Mouse (Mus musculus) lung, embryonic 14.5 days (tissue): ENCODE measurements around the gene Srcin1. TPM values are rescaled to one million over a fixed set of nuclear protein-coding genes. Genes with fewer than 3 reads are reported as not detected.

Source experiments
- ATAC-seq: fragments of 200-750 bp; cut with Nextera tagmentation; 2 replicates; pipeline ENCODE4 v1.8.0; 2017; ENCODE audit warnings: mild to moderate bottlenecking, moderate TSS enrichment, moderate library complexity; ENCODE audit not compliant: insufficient read depth
- DNase-seq: peaks from one replicate; pipeline ENCODE4 v3.0.0-alpha.2; 2015
- H3K27ac ChIP-seq: fragments of 300-500 bp; sonication (generic); 2 replicates; pipeline ENCODE4 v1.5.1; 2014; ENCODE audit warnings: low read depth, mild to moderate bottlenecking, moderate library complexity
- H3K27me3 ChIP-seq: fragments of 300-500 bp; sonication (generic); 2 replicates; pipeline ENCODE4 v1.6.1; 2014; ENCODE audit warnings: low read length, control low read depth; ENCODE audit not compliant: insufficient read depth
- H3K36me3 ChIP-seq: fragments of 300-500 bp; sonication (generic); 2 replicates; pipeline ENCODE4 v1.6.1; 2014; ENCODE audit warnings: control low read depth; ENCODE audit not compliant: insufficient read depth
- H3K4me1 ChIP-seq: fragments of 300-500 bp; sonication (generic); 2 replicates; pipeline ENCODE4 v1.6.1; 2014; ENCODE audit warnings: antibody characterized with exemption, control low read depth; ENCODE audit not compliant: insufficient read depth
- H3K4me2 ChIP-seq: fragments of 300-500 bp; sonication (generic); 2 replicates; pipeline ENCODE4 v1.6.1; 2014; ENCODE audit warnings: mild to moderate bottlenecking
- H3K4me3 ChIP-seq: fragments of 300-500 bp; sonication (generic); 2 replicates; pipeline ENCODE4 v1.5.1; 2014; ENCODE audit warnings: low read depth, low read length
- H3K9ac ChIP-seq: fragments of 300-500 bp; sonication (generic); 2 replicates; pipeline ENCODE4 v1.6.1; 2014
- H3K9me3 ChIP-seq: fragments of 300-500 bp; sonication (generic); 2 replicates; pipeline ENCODE4 v1.6.1; 2016; ENCODE audit warnings: low read depth, low read length, control low read depth
- CTCF ChIP-seq: IDR thresholded peaks from 2 replicates; pipeline ENCODE4 v1.5.1; 2016; ENCODE audit warnings: antibody characterized with exemption, low read depth
- WGBS: fragments of 180-500 bp; shearing (Covaris S2); extraction: QIAGEN DNeasy Blood & Tissue Kit; methylation state at CpG from one replicate; pipeline ENCODE4 v1.1.7; 2014; 5-methylcytosine and 5-hydroxymethylcytosine counted together
- polyA plus RNA-seq: library from polyadenylated mRNA; unstranded; fragments of >200 nt; fragmentation: Nextera tagmentation; extraction: Ambion mirVana; gene quantifications from 2 replicates; pipeline ENCODE4 v1.2.1, GENCODE M21; 2014

Gene Srcin1
- polyA plus RNA-seq, 1 experiment from 2014 or later = 0.68 TPM

DNA sequence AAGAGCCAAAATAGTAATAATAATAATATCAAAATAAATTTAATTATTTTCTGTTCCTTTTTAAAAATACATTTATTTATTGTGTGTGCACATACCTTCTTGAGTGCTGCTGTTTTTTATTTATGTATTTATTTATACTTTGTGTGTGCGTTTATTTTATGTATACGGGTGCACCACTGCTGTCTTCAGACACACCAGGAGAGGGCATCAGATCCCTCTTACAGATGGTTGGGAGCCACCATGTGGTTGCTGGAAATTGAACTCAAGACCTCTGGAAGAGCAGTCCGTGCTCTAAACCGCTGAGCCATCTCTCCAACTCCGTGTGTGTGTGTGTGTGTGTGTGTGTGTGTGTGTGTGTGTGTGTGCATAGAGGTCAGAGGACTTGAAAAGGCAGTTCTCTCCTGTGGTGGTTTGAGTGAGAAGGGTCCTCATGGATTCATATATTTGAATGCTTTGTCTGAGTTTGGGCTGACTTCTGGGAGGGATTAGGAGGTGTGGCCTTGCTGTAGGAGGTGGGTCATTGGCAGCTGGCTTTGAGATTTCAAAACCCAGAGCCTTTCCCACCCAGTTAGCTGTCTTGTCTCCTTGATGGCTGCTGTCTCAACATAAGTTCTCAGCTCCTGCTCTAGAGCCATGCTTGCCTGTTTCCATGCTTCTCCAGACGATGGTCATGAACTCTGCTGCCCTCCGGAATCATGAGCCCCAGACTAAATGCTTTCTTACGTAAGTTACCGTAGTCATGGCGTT is 22.1 kb upstream of the Srcin1 start:
- H3K9ac ChIP-seq = no peak overlapping the region
- H3K4me2 ChIP-seq = no peak overlapping the region
- H3K27ac ChIP-seq = no peak overlapping the region
- 66% methylated on average over 10 of the region's 10 CpGs for WGBS
- no peak overlapping the region for H3K4me3 ChIP-seq
- ATAC-seq (no peak), DNase-seq (no peak)
- no peaks in the 10 kb centered on the region for H3K4me1 ChIP-seq
- H3K9me3 ChIP-seq = no peaks in the 10 kb centered on the region
- no peaks in the 10 kb centered on the region for H3K36me3 ChIP-seq
- no peak for TF ChIP-seq CTCF
- no peaks in the 10 kb centered on the region for H3K27me3 ChIP-seq

DNA sequence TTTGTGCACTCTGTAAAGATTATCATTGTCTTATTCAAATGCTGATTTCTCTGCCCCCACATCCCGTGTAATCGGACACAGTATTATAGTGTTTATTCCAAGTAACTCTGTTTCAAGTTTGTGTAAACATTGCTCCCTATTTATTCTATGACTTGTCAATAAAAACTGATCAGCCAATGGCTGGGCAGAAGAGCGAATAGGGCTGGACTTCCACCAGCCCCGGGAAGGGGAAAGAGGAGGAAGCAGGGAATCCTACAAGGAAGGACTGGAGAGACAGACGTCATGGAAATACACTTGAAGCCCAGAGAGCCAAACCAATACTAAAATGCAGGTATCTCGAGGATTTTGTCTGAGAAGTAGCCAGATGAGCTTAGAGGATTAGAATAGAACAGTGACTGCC is 18.1 kb upstream of the Srcin1 start:
- no peak for TF ChIP-seq CTCF
- Histone ChIP-seq H3K27ac (no peak overlapping the region), H3K36me3 (no peaks in the 10 kb centered on the region), H3K4me1 (peaks cover 2% of the 10 kb centered on the region; the same call in 1 of the 2 replicates), H3K4me2 (peak overlapping the region; percentile 20; the same call in 1 of the 2 replicates), H3K9me3 (no peaks in the 10 kb centered on the region), H3K9ac (no peak overlapping the region), H3K4me3 (peak overlapping the region; percentile 2; the same call in 1 of the 2 replicates), H3K27me3 (no peaks in the 10 kb centered on the region)
- 30% methylated on average over 6 of the region's 6 CpGs for WGBS
- DNase-seq (peak; percentile 55), ATAC-seq (peak; percentile 60; the same call in 1 of the 2 replicates)

DNA sequence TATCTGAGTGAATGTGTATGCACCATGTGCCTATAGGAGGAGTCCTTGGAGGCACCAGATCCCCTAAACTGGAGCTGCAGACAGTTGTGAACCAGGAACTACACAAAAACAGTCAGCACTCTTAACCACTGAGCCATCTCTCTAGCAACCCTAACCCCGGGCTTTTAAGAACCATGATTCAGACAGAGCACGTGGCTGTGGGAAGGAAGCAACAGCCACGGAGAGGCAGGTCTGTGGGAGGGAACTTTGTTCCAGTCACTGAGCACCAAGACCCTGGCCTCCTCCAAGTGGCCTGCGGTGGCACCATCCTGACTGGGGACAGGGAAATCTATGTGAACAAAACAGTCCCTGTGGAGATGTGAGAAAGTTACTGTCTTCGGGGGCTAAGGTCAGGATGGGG is 15.9 kb upstream of the Srcin1 start:
- Histone ChIP-seq H3K4me3 (no peak overlapping the region), H3K9ac (no peak overlapping the region), H3K4me2 (no peak overlapping the region), H3K27ac (no peak overlapping the region), H3K36me3 (no peaks in the 10 kb centered on the region), H3K27me3 (no peaks in the 10 kb centered on the region), H3K9me3 (no peaks in the 10 kb centered on the region), H3K4me1 (peaks cover 3% of the 10 kb centered on the region; the same call in 1 of the 2 replicates)
- ATAC-seq (no peak), DNase-seq (no peak)
- WGBS = 56% methylated on average over 5 of the region's 5 CpGs
- no peak for TF ChIP-seq CTCF

GRCm38 (mm10) chr11:97590227-97590960 is 14.4 kb upstream of the Srcin1 start:
- Histone ChIP-seq H3K4me1 (peaks cover 6% of the 10 kb centered on the region; the same call in 1 of the 2 replicates), H3K9me3 (no peaks in the 10 kb centered on the region), H3K4me3 (no peak overlapping the region), H3K4me2 (no peak overlapping the region), H3K27ac (no peak overlapping the region), H3K27me3 (no peaks in the 10 kb centered on the region), H3K36me3 (no peaks in the 10 kb centered on the region), H3K9ac (no peak overlapping the region)
- TF ChIP-seq CTCF = no peak
- ATAC-seq (no peak), DNase-seq (no peak)
- 39% methylated on average over 24 of the region's 24 CpGs for WGBS

DNA sequence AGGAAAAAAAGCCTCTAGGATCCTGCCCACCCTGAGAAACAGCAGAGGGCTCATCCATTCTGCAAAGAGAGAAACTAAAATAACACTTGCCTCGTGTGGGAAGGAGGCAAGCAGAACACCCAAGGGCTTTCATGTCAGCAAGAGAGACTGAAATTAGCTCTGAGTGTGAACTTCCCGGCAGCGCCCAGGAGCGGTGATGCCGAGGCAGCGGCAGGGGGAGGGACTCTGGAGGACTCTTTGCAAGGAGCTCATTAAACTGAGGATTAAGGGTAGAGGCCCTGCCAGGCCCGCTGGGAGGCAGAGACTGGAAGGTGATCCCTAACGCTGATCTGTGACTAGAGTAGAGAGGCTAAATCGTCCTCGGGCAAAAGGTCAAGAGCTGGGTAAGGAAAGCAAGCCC is 13.2 kb upstream of the Srcin1 start:
- WGBS = 9% methylated on average over 10 of the region's 10 CpGs

DNA sequence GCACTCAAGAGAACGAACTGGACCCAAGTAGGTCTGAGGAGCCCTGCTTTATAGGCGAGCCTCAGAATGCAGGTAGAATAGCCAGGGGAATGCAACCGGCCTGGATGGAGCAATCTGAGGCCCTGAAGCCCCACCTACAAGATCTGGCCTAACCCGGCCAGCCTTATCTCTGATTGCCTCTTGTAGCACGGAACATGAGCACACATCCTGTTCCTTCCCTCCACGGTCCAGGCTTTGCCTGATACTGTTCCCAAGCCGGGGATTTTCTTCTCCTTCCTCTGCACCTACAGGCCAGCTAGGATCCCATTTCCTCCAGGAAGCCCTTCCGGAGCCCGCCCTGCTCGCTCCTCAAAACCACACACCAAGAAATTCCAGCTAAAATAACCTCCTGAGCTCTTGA is 9.9 kb upstream of the Srcin1 start:
- H3K27ac ChIP-seq = no peak overlapping the region
- no peaks in the 10 kb centered on the region for H3K36me3 ChIP-seq
- H3K27me3 ChIP-seq = no peaks in the 10 kb centered on the region
- DNase-seq (peak; percentile 68), ATAC-seq (peak; percentile 70; the same call in 1 of the 2 replicates)
- no peak overlapping the region for H3K4me2 ChIP-seq
- H3K4me3 ChIP-seq = no peak overlapping the region
- no peak overlapping the region for H3K9ac ChIP-seq
- no peak for TF ChIP-seq CTCF
- peaks cover 6% of the 10 kb centered on the region; the same call in 1 of the 2 replicates for H3K4me1 ChIP-seq
- 34% methylated on average over 10 of the region's 10 CpGs for WGBS
- no peaks in the 10 kb centered on the region for H3K9me3 ChIP-seq

More for the DNA sequence above, 13.2 kb upstream of the Srcin1 start:
- DNase-seq = no peak
- Histone ChIP-seq H3K36me3 (no peaks in the 10 kb centered on the region), H3K27me3 (no peaks in the 10 kb centered on the region), H3K9me3 (no peaks in the 10 kb centered on the region), H3K9ac (no peak overlapping the region), H3K4me1 (peaks cover 6% of the 10 kb centered on the region; the same call in 1 of the 2 replicates), H3K4me3 (no peak overlapping the region), H3K27ac (no peak overlapping the region), H3K4me2 (no peak overlapping the region)
- TF ChIP-seq CTCF = no peak
- ATAC-seq = no peak

DNA sequence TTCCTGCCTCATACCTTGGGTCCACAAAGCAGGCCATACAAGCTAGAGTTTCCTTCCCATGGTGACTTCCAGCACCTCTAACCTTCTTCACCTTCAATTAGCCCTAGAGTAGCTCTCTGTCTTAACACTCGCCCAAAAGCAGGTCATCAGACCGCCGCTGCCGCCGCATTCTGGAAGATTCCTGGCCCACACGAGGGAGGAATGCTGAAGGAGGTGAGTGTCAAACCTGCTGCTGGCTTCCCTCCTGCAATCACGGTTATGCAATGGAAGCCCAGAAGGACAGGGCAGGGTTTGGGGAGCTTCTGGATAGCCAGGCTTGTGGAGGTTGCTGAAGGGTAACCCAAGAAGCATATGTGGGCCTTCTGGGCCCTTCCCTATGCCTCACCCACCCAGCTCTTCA is 8.5 kb upstream of the Srcin1 start:
- WGBS = 52% methylated on average over 7 of the region's 7 CpGs
- no peaks in the 10 kb centered on the region for H3K9me3 ChIP-seq
- H3K27ac ChIP-seq = no peak overlapping the region

More for the DNA sequence above, 8.5 kb upstream of the Srcin1 start:
- Histone ChIP-seq H3K36me3 (no peaks in the 10 kb centered on the region), H3K9ac (no peak overlapping the region), H3K27me3 (no peaks in the 10 kb centered on the region), H3K4me1 (peaks cover 6% of the 10 kb centered on the region; the same call in 1 of the 2 replicates), H3K4me2 (no peak overlapping the region), H3K4me3 (no peak overlapping the region)
- DNase-seq = no peak
- no peak for ATAC-seq
- no peak for TF ChIP-seq CTCF
